Mouse (Mus musculus) intestine, embryonic 16.5 days (tissue): ENCODE data around the gene Gm21900. TPM values are rescaled to one million over a fixed set of nuclear protein-coding genes. Genes with fewer than 3 reads are reported as not detected.
"Not testable (repeated sequence)": the region's sequence is repeated elsewhere in the genome, so short reads cannot be mapped to it uniquely, and the experiment has no call there.

Experiments
- ATAC-seq: fragments of 200-750 bp; cut with Nextera tagmentation; 2 replicates; pipeline ENCODE4 v1.8.0; 2017; ENCODE audit warnings: moderate TSS enrichment, moderate library complexity
- H3K27ac ChIP-seq: fragments of 300-500 bp; sonication (generic); 2 replicates; pipeline ENCODE4 v1.5.1; 2014; ENCODE audit warnings: mild to moderate bottlenecking, low read length
- H3K27me3 ChIP-seq: fragments of 300-500 bp; sonication (generic); replicated peaks from 2 replicates; pipeline ENCODE4 v1.6.1; 2014; ENCODE audit warnings: low read length, control low read depth, mixed read lengths; ENCODE audit not compliant: control insufficient read depth, insufficient read depth
- H3K36me3 ChIP-seq: fragments of 300-500 bp; sonication (generic); 2 replicates; pipeline ENCODE4 v1.6.1; 2014; ENCODE audit warnings: low read length, control low read depth; ENCODE audit not compliant: control insufficient read depth, insufficient read depth
- H3K4me1 ChIP-seq: fragments of 300-500 bp; sonication (generic); 2 replicates; pipeline ENCODE4 v1.6.1; 2014; ENCODE audit warnings: low read length, control low read depth, mixed read lengths; ENCODE audit not compliant: control insufficient read depth, insufficient read depth
- H3K4me2 ChIP-seq: fragments of 300-500 bp; sonication (generic); 2 replicates; pipeline ENCODE4 v1.6.1; 2014; ENCODE audit warnings: low read depth, low read length, control low read depth
- H3K4me3 ChIP-seq: fragments of 300-500 bp; sonication (generic); 2 replicates; pipeline ENCODE4 v1.5.1; 2014; ENCODE audit warnings: mild to moderate bottlenecking, low read length
- H3K9ac ChIP-seq: fragments of 300-500 bp; sonication (generic); 2 replicates; pipeline ENCODE4 v1.6.1; 2014; ENCODE audit warnings: low read depth, low read length
- H3K9me3 ChIP-seq: fragments of 300-500 bp; sonication (generic); 2 replicates; pipeline ENCODE4 v1.6.1; 2016; ENCODE audit warnings: low read length, control low read depth; ENCODE audit not compliant: control insufficient read depth
- WGBS: fragments of 180-500 bp; shearing (Covaris S2); extraction: QIAGEN DNeasy Blood & Tissue Kit; methylation state at CpG from one replicate; pipeline ENCODE4 v1.1.7; 2014; 5-methylcytosine and 5-hydroxymethylcytosine counted together
- polyA plus RNA-seq: library from polyadenylated mRNA; unstranded; fragments of >200 nt; fragmentation: Nextera tagmentation; extraction: Ambion mirVana; gene quantifications from 2 replicates; pipeline ENCODE4 v1.2.1, GENCODE M21; 2015

The Gm21900 gene
- not detected in 2 replicates for polyA plus RNA-seq

GRCm38 (mm10) chrY:10616061-10616460, at the start of gene Gm21900:
TSS of gene Gm21900 (plus strand) at chrY:10616361.
- H3K4me3 ChIP-seq, H3K9ac ChIP-seq, H3K27ac ChIP-seq, H3K27me3 ChIP-seq, H3K4me2 ChIP-seq, H3K4me1 ChIP-seq, ATAC-seq, H3K36me3 ChIP-seq, H3K9me3 ChIP-seq: not testable (repeated sequence)
- 89% methylated on average over 2 of the region's 4 CpGs for WGBS

GRCm38 (mm10) chrY:10643516-10643915, 27.4 kb downstream of the Gm21900 start:
- not testable (repeated sequence) for H3K4me1 ChIP-seq, H3K9me3 ChIP-seq
- WGBS: no CpG with 5 or more reads among the region's 25 CpGs

More at GRCm38 (mm10) chrY:10643516-10643915, 27.4 kb downstream of the Gm21900 start:
- H3K36me3 ChIP-seq, H3K27me3 ChIP-seq, H3K4me3 ChIP-seq, H3K27ac ChIP-seq, H3K9ac ChIP-seq, ATAC-seq, H3K4me2 ChIP-seq: not testable (repeated sequence)

Other genes with a start within 250 kb of the Gm21900 start
- not detected in 2 replicates for gene Gm28510, start 203.6 kb upstream of the Gm21900 start, polyA plus RNA-seq
- not detected in 2 replicates for gene Gm20737, start 80.3 kb upstream of the Gm21900 start, polyA plus RNA-seq
- gene Gm21775, start 62.9 kb upstream of the Gm21900 start, polyA plus RNA-seq: not detected in 2 replicates
- gene Gm20777, start 136.1 kb downstream of the Gm21900 start, polyA plus RNA-seq: not detected in 2 replicates